8 mouse cellular contexts compared by ENCODE assay signal in genomic region chr19:5067040-5067799, GRCm38 (mm10). TPM values are rescaled to one million over a fixed set of nuclear protein-coding genes. Genes with fewer than 3 reads are reported as not detected.
A peak's percentile ranks its signal among the peaks of the same experiment; 100 is the strongest.
DNase-seq lines count a peak whose midpoint lies in the region; ATAC-seq lines count a peak whose summit lies in the region.

No protein-coding gene starts in this region.

- H3K36me3 ChIP-seq in forebrain, embryonic 11.5 days (ENCODE audit: control insufficient read depth, insufficient read depth, low read length), result no peaks in the 10 kb centered on the region
- no peaks in the 10 kb centered on the region for H3K36me3 ChIP-seq in limb, embryonic 12.5 days
- H3K36me3 ChIP-seq in neural tube, embryonic 15.5 days, result no peaks in the 10 kb centered on the region

- H3K27me3 ChIP-seq in forebrain, embryonic 11.5 days (ENCODE audit: control insufficient read depth, insufficient read depth, low read length), result peaks cover 32% of the 10 kb centered on the region
- peaks cover 9% of the 10 kb centered on the region for H3K27me3 ChIP-seq in limb, embryonic 12.5 days
- peaks cover 41% of the 10 kb centered on the region for H3K27me3 ChIP-seq in neural tube, embryonic 15.5 days (replicated peaks)

- H3K4me2 ChIP-seq in forebrain, embryonic 11.5 days (ENCODE audit: low read depth, low read length, severe bottlenecking), result peak overlapping the region; percentile 88
- peak overlapping the region; percentile 99 for H3K4me2 ChIP-seq in limb, embryonic 12.5 days
- H3K4me2 ChIP-seq in neural tube, embryonic 15.5 days, result peak overlapping the region; percentile 83

- WGBS in forebrain, embryonic 11.5 days, result 8% methylated on average over 15 of the region's 15 CpGs
- 3% methylated on average over 15 of the region's 15 CpGs for WGBS in limb, embryonic 12.5 days
- WGBS in neural tube, embryonic 15.5 days, result 15% methylated on average over 15 of the region's 15 CpGs

- H3K9me3 ChIP-seq in forebrain, embryonic 11.5 days (ENCODE audit: control insufficient read depth, low read length), result no peaks in the 10 kb centered on the region
- no peaks in the 10 kb centered on the region for H3K9me3 ChIP-seq in limb, embryonic 12.5 days
- no peaks in the 10 kb centered on the region for H3K9me3 ChIP-seq in neural tube, embryonic 15.5 days (replicated peaks)

- no peak overlapping the region for H3K27ac ChIP-seq in forebrain, embryonic 11.5 days (ENCODE audit: low read depth, low read length)
- H3K27ac ChIP-seq in limb, embryonic 12.5 days, result peak overlapping the region; percentile 99
- peak overlapping the region; percentile 29; the same call in 1 of the 2 replicates for H3K27ac ChIP-seq in neural tube, embryonic 15.5 days (replicated peaks)

- peak; percentile 49 for DNase-seq in lung, postnatal 10 days
- DNase-seq in lung, postnatal 14 days, result no peak
- DNase-seq in forebrain, embryonic 11.5 days (ENCODE audit: low spot score), result no peak
- no peak for DNase-seq in right cerebral cortex, adult 18-20 months
- DNase-seq in cerebellum, adult 11 months, result no peak
- no peak for DNase-seq in thymus, postnatal 14 days

- peak overlapping the region; percentile 35; the same call in 1 of the 2 replicates for H3K4me3 ChIP-seq in forebrain, embryonic 11.5 days (ENCODE audit: low read depth, low read length)
- H3K4me3 ChIP-seq in limb, embryonic 12.5 days (replicated peaks), result peak overlapping the region; percentile 69
- H3K4me3 ChIP-seq in neural tube, embryonic 15.5 days (replicated peaks), result peak overlapping the region; percentile 41

- peaks cover 31% of the 10 kb centered on the region for H3K4me1 ChIP-seq in forebrain, embryonic 11.5 days (replicated peaks; ENCODE audit: control insufficient read depth, insufficient read depth, low read length)
- peaks cover 57% of the 10 kb centered on the region for H3K4me1 ChIP-seq in limb, embryonic 12.5 days (replicated peaks)
- peaks cover 35% of the 10 kb centered on the region for H3K4me1 ChIP-seq in neural tube, embryonic 15.5 days

- H3K9ac ChIP-seq in forebrain, embryonic 11.5 days (ENCODE audit: low read length), result peak overlapping the region; percentile 60; the same call in 1 of the 2 replicates
- peak overlapping the region; percentile 86 for H3K9ac ChIP-seq in limb, embryonic 12.5 days (replicated peaks)
- peak overlapping the region; percentile 53; the same call in 1 of the 2 replicates for H3K9ac ChIP-seq in neural tube, embryonic 15.5 days (replicated peaks)

- no peak for ATAC-seq in forebrain, embryonic 11.5 days (replicated peaks; ENCODE audit: low FRiP score)
- ATAC-seq in limb, embryonic 12.5 days (ENCODE audit: insufficient number of reproducible peaks, insufficient read depth, low FRiP score, low TSS enrichment, low read depth), result 0 out of 2 replicates have a peak, but pooled peaks have one; percentile 4
- ATAC-seq in neural tube, embryonic 15.5 days (ENCODE audit: low FRiP score), result no peak

RNA-seq across cellular contexts. Expression of gene Cd248, which starts 0.7 kb away (rescaled TPM):
- polyA plus RNA-seq in forebrain, embryonic 11.5 days (2014; fragmentation: Nextera tagmentation; extraction: Ambion mirVana), result 30.7 and 32.7 TPM in 2 replicates
- polyA plus RNA-seq in limb, embryonic 12.5 days (2016; fragmentation: Nextera tagmentation; extraction: Ambion mirVana), result 30.6 and 38.1 TPM in 2 replicates
- polyA plus RNA-seq in neural tube, embryonic 15.5 days (2015; fragmentation: Nextera tagmentation; extraction: Ambion mirVana), result 19.9 and 27.4 TPM in 2 replicates

RNA-seq across cellular contexts. Expression of gene Rin1, which starts 16.9 kb away (rescaled TPM):
- polyA plus RNA-seq in forebrain, embryonic 11.5 days (2014; fragmentation: Nextera tagmentation; extraction: Ambion mirVana), result 2.0 TPM in 2 replicates
- polyA plus RNA-seq in limb, embryonic 12.5 days (2016; fragmentation: Nextera tagmentation; extraction: Ambion mirVana), result 2.4 and 2.5 TPM in 2 replicates
- 0.89 and 1.0 TPM in 2 replicates for polyA plus RNA-seq in neural tube, embryonic 15.5 days (2015; fragmentation: Nextera tagmentation; extraction: Ambion mirVana)

RNA-seq across cellular contexts. Expression of gene Tmem151a, which starts 18.1 kb away (rescaled TPM):
- polyA plus RNA-seq in forebrain, embryonic 11.5 days (2014; fragmentation: Nextera tagmentation; extraction: Ambion mirVana), result 1.2 and 1.8 TPM in 2 replicates
- 2.3 and 2.8 TPM in 2 replicates for polyA plus RNA-seq in limb, embryonic 12.5 days (2016; fragmentation: Nextera tagmentation; extraction: Ambion mirVana)
- polyA plus RNA-seq in neural tube, embryonic 15.5 days (2015; fragmentation: Nextera tagmentation; extraction: Ambion mirVana), result 29.7 and 38.5 TPM in 2 replicates

RNA-seq across cellular contexts. Expression of gene Yif1a, which starts 21.1 kb away (rescaled TPM):
- polyA plus RNA-seq in forebrain, embryonic 11.5 days (2014; fragmentation: Nextera tagmentation; extraction: Ambion mirVana), result 69.5 and 75.8 TPM in 2 replicates
- polyA plus RNA-seq in limb, embryonic 12.5 days (2016; fragmentation: Nextera tagmentation; extraction: Ambion mirVana), result 60.7 and 69.4 TPM in 2 replicates
- polyA plus RNA-seq in neural tube, embryonic 15.5 days (2015; fragmentation: Nextera tagmentation; extraction: Ambion mirVana), result 56.8 and 66.1 TPM in 2 replicates

RNA-seq across cellular contexts. Expression of gene Brms1, which starts 26.1 kb away (rescaled TPM):
- 58.4 and 62.6 TPM in 2 replicates for polyA plus RNA-seq in forebrain, embryonic 11.5 days (2014; fragmentation: Nextera tagmentation; extraction: Ambion mirVana)
- polyA plus RNA-seq in limb, embryonic 12.5 days (2016; fragmentation: Nextera tagmentation; extraction: Ambion mirVana), result 48.3 and 49.5 TPM in 2 replicates
- 21.6 and 32.6 TPM in 2 replicates for polyA plus RNA-seq in neural tube, embryonic 15.5 days (2015; fragmentation: Nextera tagmentation; extraction: Ambion mirVana)
